Mouse (Mus musculus) CH12.LX (cell line): ENCODE measurements around the gene Myzap. TPM values are rescaled to one million over a fixed set of nuclear protein-coding genes. Genes with fewer than 3 reads are reported as not detected.
A peak's percentile ranks its signal among the peaks of the same experiment; 100 is the strongest.

Source experiments
- DNase-seq: peaks from one replicate; pipeline ENCODE4 v3.0.0-alpha.2; 2013; ENCODE audit errors: extremely low read depth
- H3K27ac ChIP-seq: 2 replicates; pipeline ENCODE4 v1.5.1; 2012; ENCODE audit warnings: low read depth, mild to moderate bottlenecking, control low read depth, moderate library complexity; ENCODE audit not compliant: insufficient read depth
- H3K27me3 ChIP-seq: replicated peaks from 2 replicates; pipeline ENCODE3; 2012; ENCODE audit warnings: inconsistent platforms
- H3K36me3 ChIP-seq, 2 experiments: replicated peaks in 1 of 2; 2 replicates each; pipeline versions ENCODE3 to v1.6.1; 2012; ENCODE audit warnings: inconsistent platforms in 1 of 2, low read length in 1 of 2, mild to moderate bottlenecking in 1 of 2, mixed read lengths in 1 of 2, moderate library complexity in 1 of 2; ENCODE audit not compliant: control insufficient read depth in 1 of 2, insufficient read depth in 1 of 2
- H3K4me1 ChIP-seq, 2 experiments: 2 replicates each; pipeline ENCODE4 v1.6.1; 2012; ENCODE audit warnings: inconsistent platforms in 1 of 2, moderate library complexity in 1 of 2; ENCODE audit not compliant: insufficient read depth in 2 of 2, control insufficient read depth in 1 of 2
- H3K4me2 ChIP-seq: 2 replicates; pipeline ENCODE4 v1.6.1; 2012; ENCODE audit warnings: low read depth, mild to moderate bottlenecking, control low read depth; ENCODE audit not compliant: poor library complexity, insufficient read depth, severe bottlenecking
- H3K4me3 ChIP-seq, 3 experiments: fragments of 150-350 bp in 1 of 3; sonication (generic) in 1 of 3; replicated peaks in 1 of 3; 2 replicates each; pipeline versions ENCODE3 to v1.5.1; 2011 to 2012; ENCODE audit warnings: low read depth in 2 of 3, low read length in 2 of 3, mild to moderate bottlenecking in 2 of 3, moderate library complexity in 2 of 3, control low read depth in 1 of 3, improper control_type of control experiment in 1 of 3, inconsistent platforms in 1 of 3, mixed read lengths in 1 of 3; ENCODE audit not compliant: poor library complexity in 1 of 3
- H3K79me2 ChIP-seq: replicated peaks from 2 replicates; pipeline ENCODE4 v1.6.1; 2012; ENCODE audit warnings: mild to moderate bottlenecking, moderate library complexity; ENCODE audit not compliant: control insufficient read depth, poor library complexity, insufficient read depth, severe bottlenecking; ENCODE audit errors: extremely low read depth
- H3K9ac ChIP-seq: 2 replicates; pipeline ENCODE4 v1.6.1; 2012; ENCODE audit warnings: low read depth, mild to moderate bottlenecking, control low read depth, moderate library complexity; ENCODE audit not compliant: insufficient read depth
- H3K9me3 ChIP-seq: replicated peaks from 2 replicates; pipeline ENCODE3; 2012; ENCODE audit warnings: low read length, inconsistent platforms, mixed read lengths
- BHLHE40 ChIP-seq: IDR thresholded peaks from 2 replicates; pipeline ENCODE4 v1.6.1; 2011; ENCODE audit warnings: mild to moderate bottlenecking, low read depth, low read length, improper control_type of control experiment
- CHD2 ChIP-seq: IDR thresholded peaks from 2 replicates; pipeline ENCODE4 v1.6.1; 2011; ENCODE audit warnings: low read length, improper control_type of control experiment
- CTCF ChIP-seq, 2 experiments: IDR thresholded peaks in 1 of 2; conservative IDR thresholded peaks in 1 of 2; 2 replicates each; pipeline ENCODE4 v1.5.1; 2011 to 2012; ENCODE audit warnings: low read depth in 2 of 2, low read length in 2 of 2, improper control_type of control experiment in 1 of 2, inconsistent platforms in 1 of 2, mild to moderate bottlenecking in 1 of 2, moderate library complexity in 1 of 2
- E2F4 ChIP-seq: IDR thresholded peaks from 2 replicates; pipeline ENCODE4 v1.6.1; 2011; ENCODE audit warnings: low read depth, low read length, improper control_type of control experiment; ENCODE audit not compliant: insufficient replicate concordance
- EP300 ChIP-seq: IDR thresholded peaks from 2 replicates; pipeline ENCODE4 v1.6.1; 2011; ENCODE audit warnings: low read length, improper control_type of control experiment
- ETS1 ChIP-seq: conservative IDR thresholded peaks from 2 replicates; pipeline ENCODE4 v1.6.1; 2012; ENCODE audit warnings: low read depth, mild to moderate bottlenecking, inconsistent platforms, low read length, improper control_type of control experiment, moderate library complexity
- IRF4 ChIP-seq: IDR thresholded peaks from 2 replicates; pipeline ENCODE4 v1.6.1; 2014; ENCODE audit warnings: low read depth, mild to moderate bottlenecking, inconsistent platforms, low read length, improper control_type of control experiment
- JUN ChIP-seq: IDR thresholded peaks from 2 replicates; pipeline ENCODE4 v1.6.1; 2011; ENCODE audit warnings: low read depth, mild to moderate bottlenecking, low read length, improper control_type of control experiment, moderate library complexity; ENCODE audit not compliant: insufficient read depth
- JUND ChIP-seq: conservative IDR thresholded peaks from 2 replicates; pipeline ENCODE4 v1.6.1; 2011; ENCODE audit warnings: low read depth, low read length, improper control_type of control experiment
- KAT2A ChIP-seq: IDR thresholded peaks from 2 replicates; pipeline ENCODE4 v1.6.1; 2012; ENCODE audit warnings: low read length, improper control_type of control experiment, inconsistent platforms; ENCODE audit not compliant: insufficient replicate concordance
- MAX ChIP-seq: IDR thresholded peaks from 2 replicates; pipeline ENCODE4 v1.6.1; 2011; ENCODE audit warnings: low read length, improper control_type of control experiment
- MAZ ChIP-seq: IDR thresholded peaks from 2 replicates; pipeline ENCODE4 v1.6.1; 2012; ENCODE audit warnings: low read depth, mild to moderate bottlenecking, inconsistent platforms, low read length, improper control_type of control experiment, moderate library complexity
- MEF2A ChIP-seq: IDR thresholded peaks from 2 replicates; pipeline ENCODE4 v1.6.1; 2014; ENCODE audit warnings: low read depth, mild to moderate bottlenecking, inconsistent platforms, low read length, improper control_type of control experiment, borderline replicate concordance
- MXI1 ChIP-seq: IDR thresholded peaks from 2 replicates; pipeline ENCODE4 v1.6.1; 2011; ENCODE audit warnings: mild to moderate bottlenecking, low read depth, low read length, improper control_type of control experiment
- MYC ChIP-seq: IDR thresholded peaks from 2 replicates; pipeline ENCODE4 v1.6.1; 2011; ENCODE audit warnings: low read depth, mild to moderate bottlenecking, improper control_type of control experiment, low read length
- NRF1 ChIP-seq: IDR thresholded peaks from 2 replicates; pipeline ENCODE4 v1.6.1; 2014; ENCODE audit warnings: low read depth, mild to moderate bottlenecking, inconsistent platforms, low read length, improper control_type of control experiment, moderate library complexity
- PAX5 ChIP-seq: IDR thresholded peaks from 2 replicates; pipeline ENCODE4 v1.6.1; 2012; ENCODE audit warnings: low read length, inconsistent platforms, mixed read lengths
- POLR2A ChIP-seq: IDR thresholded peaks from 2 replicates; pipeline ENCODE4 v1.6.1; 2011; ENCODE audit warnings: low read depth, mild to moderate bottlenecking, improper control_type of control experiment, low read length
- POLR2AphosphoS2 ChIP-seq: IDR thresholded peaks from 2 replicates; pipeline ENCODE4 v1.6.1; 2011; ENCODE audit warnings: low read depth, low read length, improper control_type of control experiment
- RAD21 ChIP-seq: IDR thresholded peaks from 2 replicates; pipeline ENCODE4 v1.6.1; 2011; ENCODE audit warnings: low read depth, mild to moderate bottlenecking, low read length, improper control_type of control experiment, moderate library complexity
- RCOR1 ChIP-seq: conservative IDR thresholded peaks from 2 replicates; pipeline ENCODE4 v1.6.1; 2012; ENCODE audit warnings: low read depth, mild to moderate bottlenecking, inconsistent platforms, low read length, improper control_type of control experiment
- SMC3 ChIP-seq: IDR thresholded peaks from 2 replicates; pipeline ENCODE4 v1.6.1; 2011; ENCODE audit warnings: low read depth, low read length, improper control_type of control experiment
- TBP ChIP-seq: conservative IDR thresholded peaks from 2 replicates; pipeline ENCODE4 v1.6.1; 2011; ENCODE audit warnings: low read depth, low read length, improper control_type of control experiment
- UBTF ChIP-seq: IDR thresholded peaks from 2 replicates; pipeline ENCODE4 v1.6.1; 2012; ENCODE audit warnings: low read depth, mild to moderate bottlenecking, inconsistent platforms, low read length, improper control_type of control experiment, moderate library complexity
- ZC3H11A ChIP-seq: IDR thresholded peaks from 2 replicates; pipeline ENCODE4 v1.6.1; 2012; ENCODE audit warnings: low read depth, mild to moderate bottlenecking, inconsistent platforms, low read length, improper control_type of control experiment
- ZKSCAN1 ChIP-seq: IDR thresholded peaks from 2 replicates; pipeline ENCODE4 v1.6.1; 2012; ENCODE audit warnings: low read depth, inconsistent platforms, low read length, improper control_type of control experiment, borderline replicate concordance
- dilution Hi-C: fragments of 300-500 bp; cut with MboI; formaldehyde crosslinking; loops from 2 replicates; pipeline ENCODE4 v1.14.3; 2020; ENCODE audit warnings: low sequenced_read_pairs; ENCODE audit not compliant: extremely low pct_unique_long_range_greater_than_20kb, extremely low pct_ligation_motif_present
- in situ Hi-C: fragments of 300-500 bp; cut with MboI; formaldehyde crosslinking; loops from 3 replicates; pipeline ENCODE4 v1.14.3; 2019; ENCODE audit warnings: low sequenced_read_pairs, low pct_ligation_motif_present, low pct_unique_long_range_greater_than_20kb, mixed read lengths
- polyA plus RNA-seq: library from polyadenylated mRNA; unstranded; fragments of >175 nt; gene quantifications from 2 replicates; pipeline ENCODE4 v1.2.1, GENCODE M21; 2012; ENCODE audit warnings: low read depth; ENCODE audit not compliant: insufficient read length
- total RNA-seq, 2 experiments: library from RNA; depleted of rRNA; stranded (reverse); fragments of 300-350 nt in 1 of 2; fragments of >200 nt in 1 of 2; gene quantifications; 2 replicates each; pipeline ENCODE4 v1.2.3; 2012 to 2014

Gene Myzap
- total and polyA plus RNA-seq, 3 experiments = 2.9 to 7.5 (median 6.2) TPM

DNA sequence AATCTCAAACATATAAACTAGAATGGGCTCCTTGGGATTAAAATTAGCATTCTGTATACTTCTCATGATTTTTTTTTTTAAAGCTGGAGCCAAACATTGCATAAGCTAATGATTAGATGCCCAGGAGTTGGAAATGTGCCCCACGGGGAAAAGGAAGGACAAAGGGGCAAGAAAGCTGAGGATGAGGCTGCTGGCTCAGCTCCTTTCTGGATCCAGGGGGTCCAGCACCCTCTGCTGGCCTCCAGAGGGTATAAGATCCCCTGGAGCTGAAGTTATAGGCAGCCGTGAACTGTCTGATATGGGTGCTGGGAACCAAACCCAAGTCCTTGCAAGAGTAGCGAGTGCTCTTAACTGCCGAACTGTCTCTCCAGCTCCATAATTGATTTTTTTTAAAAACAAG, 76.3 kb downstream of the Myzap start:
- TF ChIP-seq ETS1 = no peak
- peak; percentile 20 for TF ChIP-seq RAD21
- no peak for TF ChIP-seq UBTF
- TF ChIP-seq MXI1 = no peak
- TF ChIP-seq PAX5 = no peak
- TF ChIP-seq POLR2AphosphoS2 = no peak
- peak in 1 of 2 experiments; percentile 36; a peak in 2 of 4 replicates for TF ChIP-seq CTCF (conservative IDR thresholded peaks at IDR 0.05 in 1 of 2, IDR thresholded peaks at IDR 0.05 in 1 of 2; ENCODE audit: low read depth in 2 of 2, low read length in 2 of 2)
- TF ChIP-seq SMC3 = peak; percentile 5; the same call in 1 of the 2 replicates
- TF ChIP-seq JUN = no peak
- no peak for TF ChIP-seq KAT2A
- no peak overlapping the region for H3K4me2 ChIP-seq
- peaks cover 0 to 19% of the 10 kb centered on the region in 2 experiments for H3K36me3 ChIP-seq
- no peaks in the 10 kb centered on the region for H3K27me3 ChIP-seq
- dilution Hi-C loops = no loop called here
- no peak for DNase-seq
- no peaks in the 10 kb centered on the region for H3K4me1 ChIP-seq
- in situ Hi-C loops = no loop called here
- no peak overlapping the region for H3K27ac ChIP-seq
- no peak overlapping the region for H3K4me3 ChIP-seq
- H3K79me2 ChIP-seq = no peaks in the 10 kb centered on the region
- no peak overlapping the region for H3K9ac ChIP-seq
- no peaks in the 10 kb centered on the region for H3K9me3 ChIP-seq

DNA sequence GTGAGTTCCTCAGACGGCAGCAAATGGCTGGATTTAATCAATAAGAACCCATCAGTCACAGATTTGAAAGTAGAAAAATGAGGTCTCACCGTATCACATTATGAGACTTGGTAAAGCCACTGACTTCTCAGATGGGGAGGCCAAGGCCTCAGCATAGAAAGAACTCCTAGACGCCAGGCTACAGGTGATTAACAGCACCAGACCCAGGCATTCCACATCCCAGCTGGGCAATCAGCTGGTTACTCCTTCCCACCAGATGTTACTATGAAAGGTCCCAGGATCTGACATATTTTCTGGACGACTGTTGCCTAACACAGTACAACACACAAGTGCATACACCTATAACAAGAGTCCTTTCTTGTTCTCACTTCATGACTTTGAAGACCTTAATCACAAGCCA, 78.6 kb downstream of the Myzap start:
- no peaks in the 10 kb centered on the region for H3K27me3 ChIP-seq
- dilution Hi-C loops = no loop called here
- no peak overlapping the region for H3K9ac ChIP-seq
- H3K4me2 ChIP-seq = no peak overlapping the region
- no peaks in the 10 kb centered on the region for H3K9me3 ChIP-seq
- no peak overlapping the region for H3K27ac ChIP-seq
- in situ Hi-C loops = no loop called here
- peaks cover 0 to 16% of the 10 kb centered on the region in 2 experiments for H3K36me3 ChIP-seq
- no peaks in the 10 kb centered on the region for H3K79me2 ChIP-seq
- H3K4me3 ChIP-seq = no peak overlapping the region
- H3K4me1 ChIP-seq = no peaks in the 10 kb centered on the region
- TF ChIP-seq MAZ (no peak), POLR2A (no peak), NRF1 (no peak), TBP (no peak), IRF4 (no peak), ZKSCAN1 (no peak), JUN (no peak), MEF2A (no peak), MXI1 (no peak), SMC3 (no peak), RCOR1 (no peak), ZC3H11A (no peak), CTCF (conservative IDR thresholded peaks at IDR 0.05 in 1 of 2, IDR thresholded peaks at IDR 0.05 in 1 of 2; ENCODE audit: low read depth in 2 of 2, low read length in 2 of 2) (no peak), EP300 (no peak), CHD2 (no peak), BHLHE40 (no peak), E2F4 (no peak), MAX (no peak), MYC (no peak), JUND (no peak)
- TF ChIP-seq, all 38 proteins: peak for 0
- DNase-seq = no peak
